Mouse (Mus musculus) Patski (cell line): Measurements from ENCODE around the gene Dpm1. TPM values are rescaled to one million over a fixed set of nuclear protein-coding genes. Genes with fewer than 3 reads are reported as not detected.

Experiments used
- ATAC-seq: fragments of 100-300 bp; one replicate; pipeline ENCODE4 v1.8.0; 2021
- CTCF ChIA-PET: fragments of 350-600 bp; sonication (Branson Sonifier 250); formaldehyde crosslinking; loops from one replicate; lab custom pipeline; 2022; ENCODE audit warnings: inconsistent platforms; lab: Charles Lee
- POLR2A ChIA-PET: fragments of 350-600 bp; sonication (Branson Sonifier 250); formaldehyde crosslinking; loops from one replicate; lab custom pipeline; 2022; ENCODE audit warnings: antibody characterized with exemption, inconsistent platforms; lab: Charles Lee
- DNase-seq: peaks from one replicate; pipeline ENCODE4 v3.0.0-alpha.2; 2011; ENCODE audit warnings: low read depth, low spot score
- H3K27me3 ChIP-seq: fragments of 371-371 bp; one replicate; pipeline ENCODE4 v1.5.1; 2021
- CTCF ChIP-seq: fragments of 100-300 bp; IDR thresholded peaks from one replicate; pipeline ENCODE4 v1.5.1; 2021
- in situ Hi-C: fragments of 300-500 bp; cut with MboI; formaldehyde crosslinking; loops from 3 replicates; pipeline ENCODE4 v1.11.1; 2018; ENCODE audit warnings: low pct_unique_long_range_greater_than_20kb, mixed read lengths
- polyA plus RNA-seq: library from polyadenylated mRNA; unstranded; gene quantifications from one replicate; pipeline ENCODE4 v1.2.3, GENCODE M21; 2021

The Dpm1 gene
- polyA plus RNA-seq, 1 experiment from 2014 or later = 15.8 TPM

DNA sequence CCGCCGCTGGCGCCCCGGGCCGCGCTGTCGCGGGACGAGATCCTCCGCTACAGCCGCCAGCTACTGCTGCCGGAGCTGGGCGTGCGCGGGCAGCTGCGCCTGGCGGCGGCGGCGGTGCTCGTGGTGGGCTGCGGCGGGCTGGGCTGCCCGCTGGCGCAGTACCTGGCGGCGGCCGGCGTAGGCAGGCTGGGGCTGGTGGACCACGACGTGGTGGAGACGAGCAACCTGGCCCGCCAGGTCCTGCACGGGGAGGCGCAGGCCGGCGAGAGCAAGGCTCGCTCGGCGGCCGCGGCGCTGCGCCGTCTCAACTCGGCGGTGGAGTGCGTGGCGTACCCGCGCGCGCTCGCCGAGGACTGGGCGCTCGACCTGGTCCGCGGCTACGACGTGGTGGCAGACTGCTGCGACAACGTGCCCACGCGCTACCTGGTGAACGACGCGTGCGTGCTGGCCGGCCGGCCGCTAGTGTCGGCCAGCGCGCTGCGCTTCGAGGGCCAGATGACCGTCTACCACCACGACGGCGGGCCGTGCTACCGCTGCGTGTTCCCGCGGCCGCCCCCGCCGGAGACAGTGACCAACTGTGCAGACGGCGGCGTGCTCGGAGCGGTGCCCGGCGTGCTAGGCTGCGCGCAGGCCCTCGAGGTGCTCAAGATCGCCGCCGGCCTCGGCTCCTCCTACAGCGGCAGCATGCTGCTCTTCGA, 531 bp upstream of the Dpm1 start:
- in situ Hi-C loops = no loop called here
- no peak for DNase-seq
- no peaks in the 10 kb centered on the region for H3K27me3 ChIP-seq
- peak; percentile 32 for ATAC-seq
- no peak for TF ChIP-seq CTCF
- POLR2A ChIA-PET = no interaction called here
- CTCF ChIA-PET = no interaction called here

DNA sequence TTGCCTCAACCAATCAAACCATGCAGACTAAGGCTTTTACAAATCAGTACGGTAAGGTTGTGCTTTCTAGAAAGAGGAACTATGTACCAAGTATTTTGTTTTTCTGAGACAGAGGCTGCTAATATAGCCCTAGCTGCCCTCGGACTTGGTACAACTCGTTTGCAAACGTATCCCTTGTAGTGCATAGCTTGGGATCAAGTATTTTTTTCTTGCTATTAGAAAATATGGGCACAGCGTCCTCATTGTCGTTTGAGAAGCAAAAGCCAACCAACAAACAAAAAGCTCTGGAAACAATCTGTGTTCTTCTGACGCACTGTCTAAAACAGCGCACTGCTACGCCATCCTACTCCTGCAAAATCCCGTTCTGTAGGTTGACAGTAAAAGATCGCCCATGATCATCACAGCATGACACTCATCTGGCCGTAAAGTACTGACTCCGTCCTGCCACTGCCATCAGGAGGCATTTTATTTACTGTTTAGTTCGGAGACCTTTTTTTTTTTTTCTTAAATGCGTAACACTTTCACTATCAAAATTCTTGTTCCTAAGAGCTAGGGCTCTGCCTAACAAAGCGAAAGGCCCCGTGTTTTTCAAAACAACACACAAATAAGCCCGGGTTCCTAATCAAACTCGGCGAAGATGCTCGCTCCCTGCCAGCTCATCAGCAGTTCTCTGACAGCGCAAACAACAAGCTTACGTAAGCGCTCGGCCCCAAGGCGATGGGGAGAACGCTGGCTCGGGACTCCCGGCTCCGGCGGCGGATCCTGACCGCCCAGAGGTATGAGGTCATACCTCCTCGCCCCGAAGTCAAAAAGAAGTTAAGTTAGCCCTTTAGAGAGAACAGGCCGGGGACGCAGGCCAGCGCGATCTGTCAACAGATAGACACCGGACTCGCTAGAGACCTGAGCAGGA, 1.0 kb downstream of the Dpm1 start:
- no peak for TF ChIP-seq CTCF
- in situ Hi-C loops = no loop called here
- ChIA-PET CTCF (interaction anchor here (1.7 kb wide), 1 partner anchor 15 kb away, joined by 4 read pairs; no protein-coding TSS in a partner anchor), POLR2A (interaction anchor here (0.6 to 0.7 kb wide), 2 partner anchors 159 to 165 kb away, joined by 3 read pairs; no protein-coding TSS in a partner anchor)
- ATAC-seq = peak; percentile 31
- no peak for DNase-seq
- H3K27me3 ChIP-seq = no peaks in the 10 kb centered on the region

DNA sequence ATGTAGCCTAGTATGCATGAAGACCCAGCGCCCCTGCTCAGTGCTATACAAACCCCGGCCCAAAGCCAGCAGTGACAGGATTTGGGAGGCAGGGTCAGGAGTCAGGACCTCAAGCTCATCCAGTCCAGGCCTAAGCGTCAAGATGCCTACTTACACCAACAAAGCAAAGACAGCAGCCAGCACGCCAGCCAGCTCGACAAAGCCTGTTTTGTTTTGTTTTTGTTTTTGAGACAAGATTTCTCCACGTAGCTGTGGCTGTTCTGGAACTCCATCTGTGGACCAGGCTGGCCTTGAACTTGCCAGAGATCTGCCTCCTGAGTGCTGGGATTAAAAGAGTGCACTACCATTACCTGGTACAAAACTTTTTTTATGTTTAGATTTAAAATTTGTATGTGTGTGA, 7.1 kb downstream of the Dpm1 start:
- POLR2A ChIA-PET = no interaction called here
- no peak for TF ChIP-seq CTCF
- DNase-seq (no peak), ATAC-seq (no peak)
- CTCF ChIA-PET = no interaction called here
- in situ Hi-C loops = no loop called here
- no peaks in the 10 kb centered on the region for H3K27me3 ChIP-seq

DNA sequence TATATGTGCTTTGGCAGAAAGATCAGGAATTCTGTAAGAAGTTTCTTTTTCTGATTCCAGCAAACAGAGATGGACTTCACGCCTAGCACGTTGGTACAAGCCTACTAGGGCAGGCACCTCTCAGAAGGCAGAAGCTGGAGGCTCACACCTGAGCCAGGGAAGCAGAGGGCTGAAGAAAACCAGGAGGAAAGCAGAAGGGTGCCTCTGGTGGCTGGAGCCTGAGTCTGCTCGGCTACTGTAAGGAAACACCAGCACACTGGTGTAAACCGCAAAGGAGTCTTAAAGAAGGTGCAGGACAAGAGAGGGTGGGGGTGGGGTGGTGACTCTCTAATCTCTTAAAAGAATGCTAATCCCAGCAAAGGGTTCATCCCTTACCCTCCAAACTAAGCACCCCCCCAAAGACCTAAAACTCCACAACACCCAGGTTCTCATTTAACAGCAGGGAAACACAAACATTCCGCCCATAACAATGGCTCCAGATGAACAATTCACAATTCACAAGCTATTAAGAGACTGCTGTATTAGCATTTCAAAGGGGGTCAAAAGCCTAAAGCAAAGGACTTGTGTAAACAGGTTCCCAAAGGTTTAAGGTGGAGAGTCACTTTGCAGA, 16.5 kb downstream of the Dpm1 start:
- POLR2A ChIA-PET = no interaction called here
- DNase-seq (no peak), ATAC-seq (no peak)
- CTCF ChIA-PET = interaction anchor here (0.8 to 1.5 kb wide), 5 partner anchors 11 to 98 kb away, joined by 3 to 5 read pairs (median 4); no protein-coding TSS in a partner anchor
- H3K27me3 ChIP-seq = no peaks in the 10 kb centered on the region
- in situ Hi-C loops = no loop called here
- peak; percentile 27 for TF ChIP-seq CTCF

DNA sequence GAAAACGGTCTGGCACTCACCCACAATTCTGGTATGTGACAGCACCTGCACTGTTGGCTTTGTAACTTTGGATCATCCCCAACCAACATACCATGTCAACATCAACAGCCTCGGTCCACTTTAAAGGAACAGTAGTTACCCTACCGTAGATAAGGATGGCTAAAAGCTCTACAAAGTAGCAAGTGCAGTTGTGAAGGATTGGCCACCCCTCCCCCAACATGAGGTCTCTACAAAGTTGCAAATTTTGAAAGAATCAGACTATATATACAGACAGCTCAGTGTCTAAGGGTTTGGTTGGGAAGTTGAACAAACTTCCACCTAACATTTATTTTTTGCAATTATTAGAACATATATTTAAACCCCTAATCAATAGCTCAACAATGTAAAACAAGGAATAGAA, 22.5 kb downstream of the Dpm1 start:
- no peak for TF ChIP-seq CTCF
- CTCF ChIA-PET = interaction anchor here (0.9 to 2.0 kb wide), 7 partner anchors 10 to 93 kb away, joined by 3 to 8 read pairs (median 5); no protein-coding TSS in a partner anchor
- in situ Hi-C loops = no loop called here
- no peak for DNase-seq
- no peak for ATAC-seq
- H3K27me3 ChIP-seq = no peaks in the 10 kb centered on the region
- POLR2A ChIA-PET = interaction anchor here (1.1 to 1.4 kb wide), 2 partner anchors 14 to 128 kb away, joined by 3 read pairs; no protein-coding TSS in a partner anchor

DNA sequence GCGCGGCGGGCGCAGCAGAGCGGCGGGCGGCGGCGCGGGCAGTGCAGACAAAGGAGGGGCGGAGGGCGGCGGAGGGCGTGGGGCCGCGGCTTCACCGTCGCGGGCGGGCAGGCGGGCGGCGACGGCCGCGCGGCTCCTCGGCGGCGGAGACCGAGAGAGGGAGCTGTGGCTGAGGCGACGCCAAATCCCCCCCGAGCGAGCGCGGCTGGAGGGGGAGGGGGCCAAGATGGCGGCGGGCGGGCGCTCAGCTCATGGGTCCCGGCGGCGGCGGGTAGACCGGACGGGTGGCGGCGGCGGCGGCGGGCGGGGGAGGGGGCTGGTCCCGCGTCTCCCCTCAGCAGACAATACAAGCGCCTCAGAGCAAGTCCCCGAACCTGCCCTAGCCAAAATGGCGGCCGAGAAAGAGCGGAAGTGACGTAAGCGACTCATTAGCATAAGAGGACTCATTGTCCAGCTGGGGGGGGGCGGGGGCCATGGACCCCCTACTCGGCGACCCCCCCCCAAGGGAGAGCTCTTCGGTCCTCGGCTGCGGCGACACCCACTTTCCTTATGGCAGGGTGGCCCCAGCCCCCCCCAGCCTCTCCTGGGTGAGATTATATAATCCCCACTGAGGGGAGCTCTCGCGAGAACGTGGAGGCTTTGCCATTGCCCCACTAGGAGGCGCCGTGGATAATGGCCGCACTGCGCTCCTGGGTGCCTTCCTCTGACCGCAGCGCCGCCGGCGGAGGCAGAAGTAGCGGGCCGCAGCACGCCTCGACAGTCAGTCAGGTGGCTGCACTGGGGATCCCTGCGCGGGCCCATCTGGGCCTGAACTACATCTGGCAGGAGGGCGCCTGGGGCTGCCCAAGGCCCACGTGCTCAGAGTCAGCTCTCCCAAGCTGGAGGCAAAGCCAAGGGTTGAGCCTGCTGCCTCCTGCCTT, 23.4 kb downstream of the Dpm1 start, which contains the start of gene Adnp:
TSS of gene Adnp (minus strand) at position 388 of the 920 bp plus-strand sequence.
- in situ Hi-C loops = no loop called here
- ATAC-seq (peak; percentile 68), DNase-seq (peak; percentile 75)
- peak; percentile 98 for TF ChIP-seq CTCF
- no peaks in the 10 kb centered on the region for H3K27me3 ChIP-seq
- POLR2A ChIA-PET = interaction anchor here (1.1 to 1.4 kb wide), 3 partner anchors 15 to 127 kb away, joined by 3 to 4 read pairs (median 3); no protein-coding TSS in a partner anchor
- CTCF ChIA-PET = interaction anchor here (0.9 to 2.0 kb wide), 9 partner anchors 11 to 95 kb away, joined by 3 to 8 read pairs (median 4); no protein-coding TSS in a partner anchor

DNA sequence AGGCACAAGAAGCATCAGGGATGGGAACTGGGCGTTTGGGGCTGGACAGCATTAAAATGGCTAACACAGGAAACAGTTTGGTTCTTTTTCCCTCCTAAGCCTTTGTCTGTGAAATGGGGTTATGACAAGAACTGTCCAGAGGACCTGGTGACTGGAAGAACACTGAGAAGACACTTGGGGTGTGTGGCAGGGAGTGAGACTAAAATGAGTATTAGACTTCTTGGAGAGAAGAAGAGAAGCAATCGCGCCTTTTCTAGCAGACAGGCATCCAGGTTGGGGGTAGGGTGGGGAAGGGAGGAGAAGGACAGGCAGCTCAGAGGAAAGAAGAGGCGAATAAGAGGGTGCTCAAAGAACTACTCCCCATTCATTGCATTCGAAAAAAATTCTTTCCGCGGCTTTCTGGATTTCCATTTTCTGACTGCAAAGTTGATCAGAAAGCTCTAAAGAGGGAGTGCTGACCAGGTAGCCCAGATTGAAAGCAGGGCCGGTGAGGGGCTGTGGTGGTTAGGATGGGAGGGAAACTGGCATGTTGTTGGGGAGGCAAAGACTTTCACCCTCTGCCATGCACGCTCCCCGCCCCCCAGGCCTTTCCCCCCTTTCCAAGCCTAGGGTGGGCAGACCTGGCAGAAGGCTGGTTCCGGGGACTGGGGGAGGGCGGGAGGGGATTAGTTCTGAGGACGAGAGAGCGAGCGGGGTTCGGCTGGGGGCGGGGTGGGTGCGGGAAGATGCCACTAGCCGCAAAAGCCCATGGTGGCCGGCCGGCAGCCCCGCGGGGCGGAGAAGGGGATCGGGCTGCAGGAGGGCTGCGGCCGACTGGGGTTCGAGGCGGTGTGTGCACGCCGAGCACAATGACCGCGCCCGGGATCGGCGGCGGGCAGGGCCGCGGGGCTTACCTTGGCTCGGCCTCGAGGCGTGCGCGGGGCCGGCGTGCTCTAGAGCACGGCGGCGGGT, 24.4 kb downstream of the Dpm1 start:
- ChIA-PET POLR2A (interaction anchor here (1.2 kb wide), 1 partner anchor 76 kb away, joined by 4 read pairs; no protein-coding TSS in a partner anchor), CTCF (interaction anchor here (0.6 to 1.5 kb wide), 8 partner anchors 9 to 91 kb away, joined by 3 to 5 read pairs (median 3); no protein-coding TSS in a partner anchor)
- in situ Hi-C loops = no loop called here
- ATAC-seq = peak; percentile 7
- H3K27me3 ChIP-seq = no peaks in the 10 kb centered on the region
- TF ChIP-seq CTCF = no peak
- no peak for DNase-seq

DNA sequence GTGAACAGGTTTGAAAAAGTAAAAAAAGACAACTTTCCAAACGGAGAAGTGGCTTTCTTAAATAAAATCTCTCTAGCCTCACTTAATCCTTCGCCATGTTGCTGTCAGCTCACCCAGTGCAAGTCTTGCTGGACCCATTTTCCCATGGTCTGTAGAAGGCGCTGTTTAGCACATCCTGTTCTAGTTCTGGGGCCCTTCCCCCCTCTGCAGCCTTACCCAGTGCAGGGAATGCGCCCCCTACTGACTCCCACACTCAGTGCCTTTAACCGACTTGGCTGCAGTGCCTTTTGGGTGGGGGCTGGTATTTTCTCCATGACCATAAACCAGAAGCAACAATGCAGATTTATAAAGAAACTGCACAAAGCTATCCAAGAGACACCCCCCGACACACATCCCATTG, 25.1 kb downstream of the Dpm1 start:
- CTCF ChIA-PET = interaction anchor here (0.6 to 1.5 kb wide), 8 partner anchors 8 to 90 kb away, joined by 3 to 5 read pairs (median 3); no protein-coding TSS in a partner anchor
- ATAC-seq = peak; percentile 75

More for the DNA sequence above, 25.1 kb downstream of the Dpm1 start:
- POLR2A ChIA-PET = interaction anchor here (1.7 kb wide), 1 partner anchor 16 kb away, joined by 3 read pairs; no protein-coding TSS in a partner anchor
- in situ Hi-C loops = no loop called here
- TF ChIP-seq CTCF = peak; percentile 99
- DNase-seq = peak; percentile 75
- H3K27me3 ChIP-seq = no peaks in the 10 kb centered on the region
